Mouse (Mus musculus): ENCODE data around the gene Qrich2.

The Qrich2 gene

GRCm38 (mm10) chr11:116445596-116446307 is 20.3 kb downstream of the Qrich2 start:
- DNase-seq (ENCODE audit: low spot score), result peak; percentile 87

- DNase-seq (ENCODE audit: low spot score), result no peak
Observed at GRCm38 (mm10) chr11:116443935-116444334, 22.1 kb downstream of the Qrich2 start.

DNA sequence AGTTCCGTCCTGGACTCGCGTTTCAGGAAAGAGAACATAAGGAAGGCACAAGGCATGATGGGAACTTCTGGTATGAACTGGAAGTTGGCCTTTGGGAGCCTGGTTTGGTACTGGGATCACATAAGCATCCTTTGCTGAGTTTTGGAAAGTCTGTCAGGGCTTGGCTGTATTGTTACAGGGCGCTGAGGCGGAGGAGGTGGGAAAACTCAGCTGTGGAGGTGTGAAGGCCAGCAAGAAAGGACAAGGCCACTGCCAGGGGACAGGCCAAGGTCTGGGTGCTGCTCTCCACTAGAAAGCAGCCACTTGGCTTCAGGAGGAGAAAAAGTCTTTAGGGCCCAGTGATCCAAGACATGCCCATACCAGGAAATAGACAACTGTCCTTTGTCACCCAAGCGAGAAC is 22.7 kb downstream of the Qrich2 start:
- no peak for DNase-seq (ENCODE audit: low spot score)

- DNase-seq (ENCODE audit: low spot score), result no peak
Observed at GRCm38 (mm10) chr11:116442867-116443177, 23.2 kb downstream of the Qrich2 start.

GRCm38 (mm10) chr11:116442129-116442866 is 23.7 kb downstream of the Qrich2 start:
- no peak for DNase-seq (ENCODE audit: low spot score)

DNA sequence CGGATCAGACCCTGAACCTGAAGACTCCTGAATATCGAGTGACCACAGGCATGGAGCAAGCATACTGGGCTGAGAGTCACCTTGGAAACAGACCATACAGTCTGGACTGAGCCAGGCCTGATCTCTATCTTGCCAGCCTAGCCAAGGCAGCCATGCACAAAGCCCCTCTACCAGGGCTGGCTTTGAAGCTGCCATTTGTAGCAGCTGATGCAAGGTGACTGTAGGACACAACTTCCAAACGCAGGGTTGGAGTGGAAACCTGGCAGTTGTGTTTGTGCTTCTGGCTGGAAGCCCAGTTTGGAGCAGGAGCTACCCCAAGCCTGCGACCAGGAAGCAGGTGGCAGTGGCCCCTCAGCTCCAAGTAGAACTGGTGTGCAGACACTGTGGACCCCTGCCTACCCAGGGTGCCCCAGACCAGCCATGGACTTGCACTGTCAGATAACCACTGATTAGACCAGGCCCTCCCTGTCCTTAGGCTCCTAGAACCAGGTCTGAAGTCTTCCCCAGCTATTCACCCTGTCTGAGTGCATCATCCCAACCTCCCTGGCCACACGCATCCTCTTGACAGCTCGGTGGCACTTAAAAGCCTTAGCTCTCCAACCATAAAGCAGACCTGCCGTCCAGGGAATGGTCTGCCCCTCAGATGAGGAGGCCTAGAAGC is 25.5 kb downstream of the Qrich2 start:
- DNase-seq (ENCODE audit: low spot score), result no peak

DNA sequence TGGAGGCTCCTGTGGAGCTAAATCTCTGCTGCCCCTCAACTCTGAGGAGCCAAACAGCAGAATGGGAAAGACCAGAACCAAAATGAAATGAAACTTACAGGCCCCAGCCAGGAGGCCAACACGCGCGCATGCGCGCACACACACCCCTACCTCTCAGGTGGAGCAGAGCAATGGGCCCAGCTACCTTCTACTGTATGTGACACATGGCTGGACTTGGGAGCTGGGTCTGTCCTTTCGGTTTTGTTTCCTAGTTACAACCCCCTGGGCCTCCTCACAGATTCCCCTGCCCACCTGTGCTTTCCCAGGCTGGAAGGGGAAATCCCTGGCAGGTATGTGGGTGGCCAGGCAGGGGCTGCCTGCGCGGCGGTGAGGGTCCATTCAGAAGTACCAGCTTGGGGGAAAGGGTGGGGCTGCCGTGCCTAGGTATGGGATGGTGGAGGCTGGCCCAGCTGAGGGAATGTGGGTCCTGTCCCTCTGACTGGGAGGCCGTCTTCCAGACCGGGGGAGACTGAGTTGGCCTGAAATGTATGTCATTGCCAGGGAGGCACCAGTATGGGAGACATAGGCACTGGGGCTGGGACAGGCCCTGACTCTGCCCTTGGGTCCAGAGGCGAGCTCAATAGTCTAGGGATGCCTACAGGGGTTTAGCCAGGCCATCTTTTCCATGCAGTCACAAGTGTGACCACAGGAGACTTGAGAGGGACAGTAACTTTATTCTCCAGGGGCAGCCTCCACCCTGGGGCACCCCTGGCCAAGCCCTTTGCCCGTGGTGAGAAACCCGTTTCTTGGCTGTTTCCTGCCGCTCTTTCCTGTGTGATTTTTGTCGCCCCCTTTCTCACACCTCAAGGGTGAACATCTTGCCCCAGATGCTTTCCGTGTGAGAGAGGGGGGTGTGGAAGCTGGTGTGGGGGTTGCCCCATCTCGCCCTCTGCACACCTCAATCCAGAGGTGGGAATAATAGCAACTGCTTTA is 26.5 kb downstream of the Qrich2 start:
- no peak for DNase-seq (ENCODE audit: low spot score)

- no peak for DNase-seq (ENCODE audit: low spot score)
Observed at GRCm38 (mm10) chr11:116437541-116437940, 28.5 kb downstream of the Qrich2 start.

- no peak for DNase-seq (ENCODE audit: low spot score)
Observed at GRCm38 (mm10) chr11:116436725-116437331, 29.2 kb downstream of the Qrich2 start.

- DNase-seq (ENCODE audit: low spot score), result no peak
Observed at GRCm38 (mm10) chr11:116435992-116436724, 29.9 kb downstream of the Qrich2 start.

DNA sequence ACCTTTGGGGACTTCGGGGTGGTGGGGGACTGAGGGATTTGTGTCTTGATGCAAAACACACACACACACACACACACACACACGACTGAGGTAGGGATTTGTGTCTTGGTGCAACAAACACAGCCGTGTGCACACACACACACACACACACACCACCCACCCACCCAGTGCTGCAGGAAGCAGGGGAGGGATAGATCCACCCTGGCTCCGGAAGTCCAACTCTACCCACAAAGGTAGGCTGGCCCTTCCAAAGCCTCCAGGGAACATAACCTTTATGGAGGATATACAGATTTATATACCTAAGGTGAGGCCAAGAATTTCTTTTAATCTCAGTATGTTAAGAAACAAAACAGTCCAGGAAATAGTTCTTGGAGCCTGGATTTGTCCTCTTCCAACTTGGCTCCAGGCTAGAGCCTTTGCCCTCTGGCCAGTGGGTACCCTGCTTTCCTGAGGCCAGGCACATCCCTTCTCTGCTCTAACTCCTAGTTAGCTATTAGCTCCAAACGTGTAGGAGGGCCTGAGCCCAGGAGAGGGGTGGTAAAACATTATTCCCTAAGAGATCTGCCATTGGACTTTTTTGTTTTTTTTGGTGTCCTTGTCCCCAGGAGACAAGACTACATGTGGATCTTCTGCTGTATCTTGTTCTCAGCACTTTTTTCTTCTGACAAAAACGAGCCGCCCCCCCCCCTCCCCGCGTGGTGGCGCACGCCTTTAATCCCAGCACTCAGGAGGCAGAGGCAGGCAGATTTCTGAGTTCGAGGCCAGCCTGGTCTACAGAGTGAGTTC is 30.9 kb downstream of the Qrich2 start:
- no peak for DNase-seq (ENCODE audit: low spot score)

- peak; percentile 50 for DNase-seq (ENCODE audit: low spot score)
Observed at GRCm38 (mm10) chr11:116434287-116434966, 31.6 kb downstream of the Qrich2 start.

DNA sequence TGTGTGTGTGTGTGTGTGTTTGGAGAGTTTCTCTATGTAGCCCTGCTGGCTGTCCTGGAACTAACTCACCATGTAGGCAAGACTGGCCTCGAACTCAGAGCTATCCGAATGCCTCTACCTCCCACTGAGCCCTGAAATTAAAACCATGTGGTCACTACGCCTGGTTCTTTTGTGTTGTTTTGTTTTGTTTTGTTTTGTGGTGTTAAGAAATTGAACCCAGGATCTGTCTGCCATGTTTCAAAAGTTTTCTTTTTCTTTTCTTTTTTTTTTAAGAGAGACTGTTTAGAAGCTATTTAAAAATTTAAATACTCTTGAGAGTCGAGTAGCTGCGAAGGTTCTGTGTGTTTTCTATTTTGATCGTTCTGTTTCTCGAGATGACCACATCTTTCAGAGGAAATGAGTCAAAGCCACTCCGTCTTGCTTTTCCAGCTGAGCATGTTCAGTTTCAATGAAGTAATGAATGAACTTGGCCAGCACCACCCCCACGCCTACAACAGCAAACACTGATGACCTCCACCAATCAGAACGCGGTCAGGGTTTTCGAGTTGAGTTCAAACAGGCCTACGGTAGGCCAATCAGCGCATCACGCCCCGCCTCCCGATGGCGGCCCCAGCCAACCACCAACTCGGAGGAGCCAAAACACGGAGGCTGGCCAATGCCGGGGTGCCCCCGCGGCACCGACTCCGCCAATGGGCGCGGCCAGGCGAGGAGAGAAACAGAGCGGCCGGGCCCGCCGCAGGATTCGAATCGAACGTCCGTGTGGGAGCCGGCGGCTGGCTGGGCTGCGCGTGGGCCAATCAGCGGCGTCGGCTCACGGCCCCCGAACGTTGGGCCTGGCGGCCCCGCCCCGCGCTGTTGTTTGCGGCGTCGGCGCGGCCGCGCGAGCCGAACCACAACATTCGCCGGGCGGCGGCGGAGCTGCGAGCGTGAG is 32.4 kb downstream of the Qrich2 start, which contains the start of gene Ubald2:
Gene Ubald2 (plus strand): TSS at position 739 of the 931 bp plus-strand sequence.
- peak; percentile 100 for DNase-seq (ENCODE audit: low spot score)

- DNase-seq (ENCODE audit: low spot score), result no peak
Observed at GRCm38 (mm10) chr11:116432593-116433355, 33.3 kb downstream of the Qrich2 start.

DNA sequence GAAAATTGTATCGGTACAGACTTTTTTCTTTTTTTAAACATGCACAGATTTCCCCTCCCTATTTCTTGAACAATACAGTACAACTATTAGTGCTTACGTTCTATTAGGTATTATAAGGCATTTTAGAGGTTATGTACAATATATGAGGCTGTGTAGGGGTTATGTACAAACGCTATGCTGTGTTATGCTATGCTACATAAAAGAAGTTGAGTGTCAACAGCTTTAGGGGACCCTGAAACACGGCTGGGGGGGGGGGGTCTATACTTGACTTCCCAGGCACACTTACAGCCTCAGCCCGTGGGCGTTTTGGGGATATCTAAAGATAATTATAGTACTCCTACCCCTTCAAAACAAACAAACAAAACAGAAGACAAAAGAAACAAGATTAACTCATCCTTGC is 33.9 kb downstream of the Qrich2 start:
- no peak for DNase-seq (ENCODE audit: low spot score)

- no peak for DNase-seq (ENCODE audit: low spot score)
Observed at GRCm38 (mm10) chr11:116431428-116432077, 34.5 kb downstream of the Qrich2 start.

Data from c-Kit-positive CD71-positive TER-119-positive erythroid progenitor cells, embryonic 14.5 days (primary cell).